Mouse (Mus musculus) ES-CJ7 (cell line): ENCODE results near the gene Vmn2r114.
"Not testable (repeated sequence)": the region's sequence is repeated elsewhere in the genome, so short reads cannot be mapped to it uniquely, and the experiment has no call there.

Experiments used
- DNase-seq: peaks from one replicate; pipeline ENCODE4 v3.0.0; 2011; ENCODE audit warnings: low read depth, low spot score

Gene Vmn2r114

DNA sequence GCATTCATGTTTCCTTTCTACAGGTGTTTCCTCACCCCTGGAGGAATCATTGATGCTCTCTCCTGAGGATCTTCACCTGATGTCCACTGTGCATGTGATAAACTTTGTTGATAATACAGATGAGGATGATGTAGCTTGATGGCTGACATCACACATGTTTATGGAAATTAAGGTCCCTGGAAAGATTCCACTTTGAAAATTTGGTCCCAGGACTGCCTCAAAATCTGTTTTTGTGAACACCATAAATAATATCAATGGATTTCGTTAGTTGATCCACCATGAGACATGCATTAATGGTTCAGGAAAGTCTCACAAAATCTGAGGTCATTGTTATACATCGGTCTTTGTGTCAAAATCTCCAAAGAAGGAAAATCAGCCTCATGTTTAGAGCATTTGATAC is at the start of gene Vmn2r114:
Gene Vmn2r114, minus strand, starts transcription at position 101 of the 400 bp plus-strand sequence.
- not testable (repeated sequence) for DNase-seq

DNA sequence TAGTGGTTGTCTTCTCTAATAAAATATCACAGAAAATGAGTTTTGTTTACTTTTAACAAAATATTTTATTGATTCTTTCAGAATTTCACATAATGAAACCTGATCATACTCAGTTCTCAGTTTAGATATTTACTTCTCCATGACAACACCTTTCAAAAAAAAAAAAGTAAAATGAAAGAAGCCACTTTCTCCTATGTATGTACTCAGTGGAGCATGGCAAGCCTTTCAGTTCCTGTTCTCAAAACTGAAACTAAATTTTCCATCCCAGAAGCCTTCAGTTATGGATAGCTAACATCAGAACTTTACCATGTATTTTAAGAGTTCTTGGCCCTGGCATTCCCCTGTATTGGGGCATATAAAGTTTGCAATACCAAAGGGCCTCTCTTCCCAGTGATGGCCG is 39.3 kb upstream of the Vmn2r114 start:
- DNase-seq = no peak

DNA sequence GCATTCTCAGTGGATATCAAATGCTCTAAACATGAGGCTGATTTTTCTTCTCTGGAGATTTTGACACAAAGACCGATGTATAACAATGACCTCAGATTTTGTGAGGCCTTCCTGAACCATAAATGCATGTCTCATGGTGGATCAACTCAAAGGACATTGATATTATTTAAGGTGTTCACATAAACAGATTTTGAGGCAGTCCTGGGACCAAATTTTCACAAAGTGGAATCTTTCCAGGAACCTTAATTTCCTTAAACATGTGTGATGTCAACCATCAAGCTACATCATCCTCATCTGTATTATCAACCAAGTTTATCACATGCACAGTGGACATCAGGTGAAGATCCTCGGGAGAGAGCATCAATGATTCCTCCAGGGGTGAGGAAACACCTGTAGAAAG is 31.1 kb upstream of the Vmn2r114 start, which contains the start of gene Vmn2r115:
Gene Vmn2r115, plus strand, starts transcription at position 301 of the 400 bp plus-strand sequence.
- DNase-seq = not testable (repeated sequence)

DNA sequence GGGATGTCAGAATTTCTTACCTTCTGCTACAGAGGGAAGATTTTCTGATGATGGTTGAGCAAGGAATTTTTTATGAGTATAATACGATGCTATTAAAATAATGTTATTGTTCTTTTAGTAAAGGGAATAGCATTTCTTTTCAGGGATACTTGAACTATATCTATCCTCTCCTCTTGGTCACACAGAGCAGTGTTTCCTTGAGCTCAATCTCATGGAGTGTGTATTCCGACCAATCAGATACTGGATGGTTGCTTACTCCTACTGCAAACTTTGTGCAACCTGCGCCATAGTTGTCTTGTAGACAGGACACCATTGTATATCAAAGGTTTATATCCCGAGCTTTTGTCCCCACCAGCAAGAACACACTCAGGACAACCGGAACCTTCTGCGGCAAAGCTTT is 18.3 kb upstream of the Vmn2r114 start:
- DNase-seq = no peak
